Mouse (Mus musculus) limb, embryonic 13.5 days (tissue): ENCODE measurements around the gene Htr2a. TPM values are rescaled to one million over a fixed set of nuclear protein-coding genes. Genes with fewer than 3 reads are reported as not detected.

Experiments used
- ATAC-seq: fragments of 200-750 bp; cut with Nextera tagmentation; 2 replicates; pipeline ENCODE4 v1.8.0; 2017; ENCODE audit warnings: low read depth, moderate number of reproducible peaks, moderate TSS enrichment; ENCODE audit not compliant: low FRiP score
- H3K27ac ChIP-seq: fragments of 300-500 bp; sonication (generic); 2 replicates; pipeline ENCODE4 v1.5.1; 2015; ENCODE audit warnings: inconsistent platforms, mild to moderate bottlenecking, moderate library complexity
- H3K27me3 ChIP-seq: fragments of 300-500 bp; sonication (generic); 2 replicates; pipeline ENCODE4 v1.6.1; 2015; ENCODE audit warnings: mild to moderate bottlenecking, inconsistent platforms
- H3K36me3 ChIP-seq: fragments of 300-500 bp; sonication (generic); 2 replicates; pipeline ENCODE4 v1.6.1; 2015; ENCODE audit warnings: inconsistent platforms, mild to moderate bottlenecking, moderate library complexity
- H3K4me1 ChIP-seq: fragments of 300-500 bp; sonication (generic); 2 replicates; pipeline ENCODE4 v1.6.1; 2015; ENCODE audit warnings: inconsistent platforms
- H3K4me2 ChIP-seq: fragments of 300-500 bp; sonication (generic); replicated peaks from 2 replicates; pipeline ENCODE4 v1.6.1; 2015; ENCODE audit warnings: inconsistent platforms, mild to moderate bottlenecking, moderate library complexity
- H3K4me3 ChIP-seq: fragments of 300-500 bp; sonication (generic); 2 replicates; pipeline ENCODE4 v1.5.1; 2015; ENCODE audit warnings: moderate library complexity, mild to moderate bottlenecking, inconsistent platforms
- H3K9ac ChIP-seq: fragments of 300-500 bp; sonication (generic); 2 replicates; pipeline ENCODE4 v1.6.1; 2015; ENCODE audit warnings: mild to moderate bottlenecking, inconsistent platforms
- H3K9me3 ChIP-seq: fragments of 300-500 bp; sonication (generic); 2 replicates; pipeline ENCODE4 v1.6.1; 2016; ENCODE audit warnings: inconsistent platforms
- WGBS: fragments of 180-500 bp; shearing (Covaris S2); methylation state at CpG from one replicate; pipeline ENCODE4 v1.1.7; 2015; 5-methylcytosine and 5-hydroxymethylcytosine counted together
- polyA plus RNA-seq: library from polyadenylated mRNA; unstranded; fragments of >200 nt; fragmentation: Nextera tagmentation; extraction: Ambion mirVana; gene quantifications from 2 replicates; pipeline ENCODE4 v1.2.1, GENCODE M21; 2015

Gene Htr2a
- polyA plus RNA-seq, 1 experiment from 2014 or later = 0.81 TPM

DNA sequence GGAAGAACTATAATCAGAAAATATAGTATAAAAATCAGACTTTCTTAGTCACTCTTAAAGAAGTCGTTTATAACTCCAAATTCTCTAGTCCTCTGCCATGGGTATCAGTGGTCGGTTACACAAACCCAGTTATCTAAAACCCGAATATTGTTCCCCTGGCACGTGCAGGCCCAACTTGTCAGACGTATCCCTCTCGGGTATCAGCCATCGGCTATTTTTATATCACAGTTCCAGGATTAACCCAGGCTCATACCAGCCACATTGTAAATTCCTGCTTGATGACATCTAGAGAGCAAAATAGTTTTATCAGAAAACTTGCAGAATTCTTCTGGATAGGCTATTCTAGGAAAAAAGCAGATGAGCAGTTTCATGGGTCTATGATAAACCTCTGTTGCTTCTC lies 16.6 kb downstream of the Htr2a start:
- H3K9ac ChIP-seq = no peak overlapping the region
- no peak overlapping the region for H3K4me3 ChIP-seq
- H3K27me3 ChIP-seq = no peaks in the 10 kb centered on the region
- H3K4me1 ChIP-seq = peaks cover 4% of the 10 kb centered on the region
- no peak for ATAC-seq
- H3K9me3 ChIP-seq = no peaks in the 10 kb centered on the region
- 71% methylated on average over 7 of the region's 7 CpGs for WGBS
- no peaks in the 10 kb centered on the region for H3K36me3 ChIP-seq
- H3K4me2 ChIP-seq = no peak overlapping the region
- no peak overlapping the region for H3K27ac ChIP-seq

DNA sequence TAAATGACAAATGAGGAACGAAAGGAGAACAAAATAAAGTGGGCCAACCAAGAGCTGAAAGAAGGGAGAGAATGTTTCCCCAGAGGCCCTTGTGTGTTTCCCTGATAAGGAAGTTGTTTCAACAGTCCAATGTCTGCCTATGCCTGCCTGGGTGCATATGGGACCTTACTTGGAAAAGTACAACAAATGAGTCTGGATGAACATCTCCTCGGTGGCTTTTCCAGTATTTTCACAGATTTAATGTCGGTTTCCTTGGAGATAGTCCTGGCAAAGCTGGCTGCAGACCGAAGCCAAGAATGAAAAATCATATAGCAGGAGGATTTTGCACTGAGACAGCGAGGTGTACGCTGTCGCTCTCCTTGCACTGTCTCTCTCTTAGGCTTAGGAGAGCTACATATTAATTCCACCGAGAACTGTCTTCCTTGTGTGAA lies 18.8 kb downstream of the Htr2a start:
- H3K36me3 ChIP-seq = no peaks in the 10 kb centered on the region

DNA sequence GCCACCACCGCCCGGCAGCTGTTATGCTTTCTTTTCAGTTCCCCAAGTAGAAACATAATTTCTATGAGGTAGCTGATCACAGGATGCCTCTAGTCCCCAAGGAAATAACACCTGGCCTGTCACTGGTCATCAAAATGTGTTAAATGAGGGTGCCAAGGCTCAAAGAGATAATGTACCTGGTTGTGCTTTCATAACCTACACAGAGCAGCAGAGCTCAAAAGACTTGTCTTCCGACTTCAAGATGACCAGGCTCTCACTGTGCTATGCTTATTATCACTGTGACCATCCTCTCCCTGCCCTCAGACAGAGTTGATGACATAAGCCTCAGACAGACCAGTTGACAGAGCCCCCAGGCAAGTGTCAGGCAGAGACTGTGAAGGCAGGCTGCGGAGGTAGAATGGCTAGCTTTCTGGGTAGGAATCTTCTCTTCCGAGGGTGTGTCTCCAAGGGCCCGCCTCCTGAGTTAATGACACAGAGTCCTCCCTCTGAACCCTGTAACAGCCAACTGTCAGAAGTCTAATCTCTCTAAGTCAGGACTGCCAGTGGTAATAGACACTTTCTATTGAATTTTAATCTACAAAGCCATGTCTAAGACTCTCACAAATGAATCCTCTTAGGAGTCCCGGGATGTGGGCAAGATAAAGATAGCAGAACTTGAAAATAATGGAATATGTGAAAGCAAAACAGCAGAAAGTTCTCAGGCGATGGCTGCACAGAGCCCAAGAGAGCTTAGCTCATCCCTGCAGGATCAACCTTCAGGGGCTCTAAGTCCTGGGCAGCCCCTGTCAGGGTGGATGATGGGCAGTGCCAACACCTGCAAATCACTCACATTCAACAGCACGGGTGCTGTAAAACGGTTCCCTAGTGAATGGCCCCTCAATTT lies 31.7 kb downstream of the Htr2a start:
- no peaks in the 10 kb centered on the region for H3K9me3 ChIP-seq
- H3K4me3 ChIP-seq = no peak overlapping the region
- H3K36me3 ChIP-seq = no peaks in the 10 kb centered on the region
- H3K27ac ChIP-seq = no peak overlapping the region
- H3K4me2 ChIP-seq = no peak overlapping the region
- no peak; the same call in 1 of the 2 replicates for ATAC-seq
- no peak overlapping the region for H3K9ac ChIP-seq
- H3K27me3 ChIP-seq = no peaks in the 10 kb centered on the region
- H3K4me1 ChIP-seq = no peaks in the 10 kb centered on the region
- 70% methylated on average over 10 of the region's 10 CpGs for WGBS

More for the DNA sequence above, 18.8 kb downstream of the Htr2a start:
- H3K4me3 ChIP-seq = no peak overlapping the region
- H3K27ac ChIP-seq = no peak overlapping the region
- no peaks in the 10 kb centered on the region for H3K27me3 ChIP-seq
- H3K9ac ChIP-seq = no peak overlapping the region
- WGBS = 87% methylated on average over 8 of the region's 8 CpGs
- no peak for ATAC-seq
- no peaks in the 10 kb centered on the region for H3K9me3 ChIP-seq
- peaks cover 4% of the 10 kb centered on the region for H3K4me1 ChIP-seq
- no peak overlapping the region for H3K4me2 ChIP-seq

DNA sequence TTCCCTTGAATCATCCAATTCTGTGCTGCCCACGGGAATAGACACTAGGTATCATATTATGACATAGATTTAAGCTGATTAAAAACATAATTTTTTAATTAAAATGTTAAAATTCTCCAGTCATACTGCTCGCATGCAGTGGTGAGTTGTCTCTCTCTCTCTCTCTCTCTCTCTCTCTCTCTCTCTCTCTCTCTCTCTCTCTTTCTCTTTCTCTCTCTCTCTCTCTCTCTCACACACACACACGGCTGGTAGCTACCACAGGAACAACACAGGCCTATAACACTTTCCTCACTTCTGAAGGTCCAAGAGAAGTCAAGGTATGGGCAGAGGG lies 32.3 kb downstream of the Htr2a start:
- Histone ChIP-seq H3K36me3 (no peaks in the 10 kb centered on the region), H3K9ac (no peak overlapping the region), H3K27ac (no peak overlapping the region), H3K9me3 (no peaks in the 10 kb centered on the region), H3K4me2 (no peak overlapping the region), H3K4me3 (no peak overlapping the region), H3K27me3 (no peaks in the 10 kb centered on the region), H3K4me1 (no peaks in the 10 kb centered on the region)
- 62% methylated on average over 3 of the region's 3 CpGs for WGBS
- no peak for ATAC-seq

DNA sequence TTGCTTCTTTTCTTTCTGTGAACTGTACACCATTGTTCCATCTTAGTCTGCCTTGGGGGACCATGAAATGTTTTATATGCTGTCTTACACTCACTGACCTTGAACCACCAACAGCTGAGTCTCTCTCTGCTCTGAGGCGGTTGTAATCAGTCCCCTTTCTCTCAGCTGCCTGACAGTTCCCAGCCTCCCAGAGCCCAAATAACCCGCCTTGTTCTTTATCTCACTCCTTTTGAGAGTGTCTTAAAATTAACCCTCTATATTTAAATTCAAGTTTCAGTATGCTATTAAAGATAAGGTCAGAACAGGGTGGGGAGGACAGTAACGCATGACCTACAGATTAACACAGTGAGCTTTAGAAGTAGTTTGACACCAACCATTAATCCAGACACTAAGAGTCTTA lies 32.9 kb downstream of the Htr2a start:
- Histone ChIP-seq H3K9ac (no peak overlapping the region), H3K9me3 (no peaks in the 10 kb centered on the region), H3K4me2 (no peak overlapping the region), H3K4me1 (no peaks in the 10 kb centered on the region), H3K4me3 (no peak overlapping the region), H3K27ac (no peak overlapping the region), H3K36me3 (no peaks in the 10 kb centered on the region), H3K27me3 (no peaks in the 10 kb centered on the region)
- WGBS = 64% methylated on average over 3 of the region's 3 CpGs
- no peak for ATAC-seq

DNA sequence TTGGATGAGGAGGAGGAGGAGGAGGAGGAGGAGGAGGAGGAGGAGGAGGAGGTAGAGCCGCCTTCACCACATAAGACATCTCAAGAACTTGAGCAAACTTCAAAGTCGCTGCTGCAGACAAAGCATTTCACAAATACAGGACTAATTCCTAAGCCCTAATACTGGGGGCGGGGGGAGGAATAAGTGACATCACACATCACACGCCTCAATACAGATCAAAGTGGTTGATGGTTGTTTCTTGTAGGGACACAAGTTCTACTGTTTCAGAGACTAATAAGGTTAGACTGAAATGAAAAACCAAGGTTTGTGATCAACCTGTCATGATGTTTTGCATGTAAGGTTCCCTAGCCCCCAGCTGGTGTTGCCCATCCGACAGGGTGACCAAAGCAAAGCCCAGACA lies 39.2 kb downstream of the Htr2a start:
- no peak overlapping the region for H3K4me3 ChIP-seq
- H3K4me2 ChIP-seq = no peak overlapping the region
- H3K27ac ChIP-seq = no peak overlapping the region
- 80% methylated on average over 5 of the region's 5 CpGs for WGBS
- ATAC-seq = no peak
- no peaks in the 10 kb centered on the region for H3K4me1 ChIP-seq
- no peaks in the 10 kb centered on the region for H3K27me3 ChIP-seq
- H3K36me3 ChIP-seq = no peaks in the 10 kb centered on the region
- H3K9me3 ChIP-seq = no peaks in the 10 kb centered on the region
- no peak overlapping the region for H3K9ac ChIP-seq

GRCm38 (mm10) chr14:74684298-74684978 lies 43.8 kb downstream of the Htr2a start:
- H3K27me3 ChIP-seq = no peaks in the 10 kb centered on the region; the same call in 1 of the 2 replicates
- H3K4me2 ChIP-seq = no peak overlapping the region
- no peak overlapping the region for H3K9ac ChIP-seq
- no peak for ATAC-seq
- no peak overlapping the region for H3K4me3 ChIP-seq
- H3K9me3 ChIP-seq = no peaks in the 10 kb centered on the region
- no peaks in the 10 kb centered on the region for H3K4me1 ChIP-seq
- WGBS = 78% methylated on average over 5 of the region's 5 CpGs
- no peaks in the 10 kb centered on the region for H3K36me3 ChIP-seq
- no peak overlapping the region for H3K27ac ChIP-seq

GRCm38 (mm10) chr14:74691963-74692362 lies 51.3 kb downstream of the Htr2a start:
- no peak overlapping the region for H3K4me2 ChIP-seq
- no peak overlapping the region for H3K4me3 ChIP-seq
- H3K27me3 ChIP-seq = no peaks in the 10 kb centered on the region; the same call in 1 of the 2 replicates
- 47% methylated on average over 2 of the region's 2 CpGs for WGBS
- peaks cover 21% of the 10 kb centered on the region; the same call in 1 of the 2 replicates for H3K4me1 ChIP-seq
- H3K36me3 ChIP-seq = no peaks in the 10 kb centered on the region
- ATAC-seq = peak; percentile 68; the same call in 1 of the 2 replicates
- no peaks in the 10 kb centered on the region for H3K9me3 ChIP-seq
- H3K27ac ChIP-seq = no peak overlapping the region
- no peak overlapping the region for H3K9ac ChIP-seq

- H3K4me3 ChIP-seq = no peak overlapping the region
- no peak overlapping the region for H3K27ac ChIP-seq
- H3K9me3 ChIP-seq = no peaks in the 10 kb centered on the region
- H3K27me3 ChIP-seq = no peaks in the 10 kb centered on the region
- no peaks in the 10 kb centered on the region for H3K36me3 ChIP-seq
- H3K9ac ChIP-seq = no peak overlapping the region
- no peak overlapping the region for H3K4me2 ChIP-seq
- WGBS = 34% methylated on average over 4 of the region's 4 CpGs
- 0 out of 2 replicates have a peak, but pooled peaks cover 10% of the 10 kb centered on the region for H3K4me1 ChIP-seq
- ATAC-seq = peak; percentile 62; the same call in 1 of the 2 replicates
Measured at GRCm38 (mm10) chr14:74696766-74697165, 56.1 kb downstream of the Htr2a start.

DNA sequence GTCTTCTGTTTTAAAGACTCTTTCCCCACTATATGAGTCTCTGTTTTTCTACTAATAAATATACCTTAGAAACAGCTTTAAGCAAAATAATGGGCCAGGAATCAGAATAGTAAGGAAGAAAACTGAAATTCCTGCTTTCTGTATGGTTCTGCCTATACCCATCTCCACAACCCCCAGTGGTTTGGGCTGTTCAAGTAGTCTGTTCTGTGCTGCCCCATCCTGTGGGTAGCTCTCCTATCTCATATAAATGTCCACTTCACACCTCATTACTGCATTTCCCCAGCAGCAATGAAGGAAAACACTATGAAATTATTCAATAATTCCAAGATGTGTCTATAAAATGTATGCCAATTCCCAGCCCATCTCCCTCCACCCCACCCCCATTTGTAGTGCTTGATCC lies 56.8 kb downstream of the Htr2a start:
- no peak overlapping the region for H3K27ac ChIP-seq
- no peak overlapping the region for H3K4me2 ChIP-seq
- H3K4me1 ChIP-seq = 0 out of 2 replicates have a peak, but pooled peaks cover 6% of the 10 kb centered on the region
- H3K36me3 ChIP-seq = no peaks in the 10 kb centered on the region
- H3K27me3 ChIP-seq = no peaks in the 10 kb centered on the region
- no peaks in the 10 kb centered on the region for H3K9me3 ChIP-seq
- ATAC-seq = no peak
- no peak overlapping the region for H3K4me3 ChIP-seq
- no peak overlapping the region for H3K9ac ChIP-seq

- H3K36me3 ChIP-seq = no peaks in the 10 kb centered on the region
- no peaks in the 10 kb centered on the region for H3K27me3 ChIP-seq
- H3K9ac ChIP-seq = no peak overlapping the region
- H3K4me1 ChIP-seq = peaks cover 13% of the 10 kb centered on the region; the same call in 1 of the 2 replicates
- no peak overlapping the region for H3K4me2 ChIP-seq
- H3K27ac ChIP-seq = no peak overlapping the region
- H3K9me3 ChIP-seq = no peaks in the 10 kb centered on the region
- no peak overlapping the region for H3K4me3 ChIP-seq
- ATAC-seq = no peak
- WGBS = 83% methylated on average over 3 of the region's 3 CpGs
Measured at GRCm38 (mm10) chr14:74699241-74699640, 58.6 kb downstream of the Htr2a start.

DNA sequence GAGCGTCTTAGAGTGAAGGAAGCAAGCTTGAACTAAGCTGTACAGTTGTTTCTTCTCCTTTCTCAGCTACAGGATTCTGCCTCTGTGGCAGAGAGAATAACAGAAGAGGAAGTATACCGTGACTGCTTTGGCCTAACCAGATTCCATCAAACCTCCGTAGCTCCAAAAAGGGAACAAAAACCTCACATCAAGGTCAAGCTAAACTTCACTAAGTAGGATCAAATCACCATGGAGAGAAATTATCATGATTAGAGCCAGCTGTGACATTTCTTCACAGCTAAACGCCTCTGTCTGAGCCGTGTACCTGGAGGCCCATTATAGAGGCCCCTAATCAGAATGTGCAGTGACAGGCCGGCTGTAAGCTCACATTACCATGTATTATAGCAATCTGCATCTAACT lies 63.3 kb downstream of the Htr2a start:
- H3K9ac ChIP-seq = no peak overlapping the region
- no peaks in the 10 kb centered on the region for H3K36me3 ChIP-seq
- H3K27ac ChIP-seq = no peak overlapping the region
- no peaks in the 10 kb centered on the region for H3K9me3 ChIP-seq
- no peak for ATAC-seq
- WGBS = 21% methylated on average over 6 of the region's 6 CpGs
- no peaks in the 10 kb centered on the region for H3K27me3 ChIP-seq
- peaks cover 7% of the 10 kb centered on the region; the same call in 1 of the 2 replicates for H3K4me1 ChIP-seq
- H3K4me3 ChIP-seq = no peak overlapping the region
- no peak overlapping the region for H3K4me2 ChIP-seq
